Mouse (Mus musculus) thymus, adult 2 months (tissue): ENCODE measurements at regions not wholly inside any gene's neighbourhood (a gene's known extent, or its start where the extent isn't known, plus 50 kb on each side); places are given as distances from the start of the nearest gene placed in this dataset.

Experiments used
- CTCF ChIP-seq: fragments of 200-500 bp; IDR thresholded peaks from 2 replicates; pipeline ENCODE4 v1.5.1; 2012; ENCODE audit warnings: mild to moderate bottlenecking, control low read depth, low read length, moderate library complexity, borderline replicate concordance; ENCODE audit not compliant: control insufficient read depth, poor library complexity, insufficient read depth; ENCODE audit errors: extremely low read depth
- POLR2A ChIP-seq: fragments of 200-500 bp; IDR thresholded peaks from 2 replicates; pipeline ENCODE4 v1.6.1; 2012; ENCODE audit warnings: mild to moderate bottlenecking, low read length, control low read depth, moderate library complexity; ENCODE audit not compliant: control insufficient read depth, poor library complexity, insufficient read depth; ENCODE audit errors: extremely low read depth

GRCm38 (mm10) chr1:83496888-83497287 is 88.9 kb upstream of the Sphkap start:
- TF ChIP-seq CTCF (no peak), POLR2A (no peak)
